Mouse (Mus musculus): ENCODE data around the gene D16Ertd472e. TPM values are rescaled to one million over a fixed set of nuclear protein-coding genes. Genes with fewer than 3 reads are reported as not detected.

D16Ertd472e gene
- polyA plus RNA-seq, 1 experiment from 2014 or later, result 10.3 TPM

- H3K27me3 ChIP-seq (replicated peaks; ENCODE audit: control insufficient read depth, insufficient read depth, low read length), result no peaks in the 10 kb centered on the region
- peak overlapping the region; percentile 82 for H3K27ac ChIP-seq (ENCODE audit: low read length)
- no peaks in the 10 kb centered on the region for H3K9me3 ChIP-seq (ENCODE audit: control insufficient read depth, low read length)
- peak overlapping the region; percentile 90 for H3K9ac ChIP-seq (replicated peaks; ENCODE audit: low read depth, low read length)
- H3K4me1 ChIP-seq (replicated peaks; ENCODE audit: control insufficient read depth, insufficient read depth, low read length), result peaks cover 19% of the 10 kb centered on the region
- H3K4me2 ChIP-seq (ENCODE audit: low read length), result peak overlapping the region; percentile 75
- ATAC-seq, result peak; percentile 78
- peak overlapping the region; percentile 89 for H3K4me3 ChIP-seq (replicated peaks; ENCODE audit: low read length)
- H3K36me3 ChIP-seq (ENCODE audit: control insufficient read depth, insufficient read depth), result no peaks in the 10 kb centered on the region
- under 1% methylated on average over 41 of the region's 41 CpGs for WGBS
Measured at GRCm38 (mm10) chr16:78575852-78576477, 543 bp downstream of the D16Ertd472e start.

DNA sequence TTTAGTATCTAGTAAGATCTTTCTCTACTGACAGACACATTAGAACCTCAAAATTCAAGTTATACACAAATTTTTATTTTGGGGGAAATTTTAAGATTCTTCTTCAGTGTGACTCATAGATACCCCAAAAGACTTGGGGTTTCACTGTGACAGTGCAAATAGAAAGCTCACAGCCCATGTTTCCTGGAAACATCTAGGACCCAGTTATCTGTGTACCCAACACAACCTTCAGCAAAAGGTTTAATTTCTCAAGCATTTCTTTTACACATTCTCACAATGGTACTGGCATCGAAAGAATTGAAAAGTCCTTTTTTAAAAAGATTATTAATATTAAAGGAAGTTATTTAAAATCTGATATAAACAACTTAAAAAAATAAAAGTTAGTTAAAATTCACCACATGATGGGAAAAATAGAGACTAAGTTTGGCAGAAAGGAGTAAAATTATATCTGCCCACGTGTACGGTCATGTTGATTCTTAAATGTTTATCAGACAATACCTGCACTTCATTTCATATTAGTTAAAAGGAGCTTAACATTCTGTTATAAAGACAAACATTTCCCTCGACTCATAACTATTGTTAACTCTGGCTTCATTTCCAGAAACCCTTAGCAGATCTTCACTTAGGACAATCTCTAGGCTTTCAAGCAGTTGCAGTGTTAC, 1.2 kb downstream of the D16Ertd472e start:
- no peaks in the 10 kb centered on the region for H3K27me3 ChIP-seq (replicated peaks; ENCODE audit: control insufficient read depth, insufficient read depth, low read length)
- H3K9ac ChIP-seq (replicated peaks; ENCODE audit: low read depth, low read length), result peak overlapping the region; percentile 90
- WGBS, result 35% methylated on average over 4 of the region's 4 CpGs
- H3K4me1 ChIP-seq (replicated peaks; ENCODE audit: control insufficient read depth, insufficient read depth, low read length), result peaks cover 19% of the 10 kb centered on the region
- ATAC-seq, result no peak
- no peaks in the 10 kb centered on the region for H3K36me3 ChIP-seq (ENCODE audit: control insufficient read depth, insufficient read depth)
- peak overlapping the region; percentile 82; the same call in 1 of the 2 replicates for H3K27ac ChIP-seq (ENCODE audit: low read length)
- peak overlapping the region; percentile 75 for H3K4me2 ChIP-seq (ENCODE audit: low read length)
- no peaks in the 10 kb centered on the region for H3K9me3 ChIP-seq (ENCODE audit: control insufficient read depth, low read length)
- peak overlapping the region; percentile 89 for H3K4me3 ChIP-seq (replicated peaks; ENCODE audit: low read length)

DNA sequence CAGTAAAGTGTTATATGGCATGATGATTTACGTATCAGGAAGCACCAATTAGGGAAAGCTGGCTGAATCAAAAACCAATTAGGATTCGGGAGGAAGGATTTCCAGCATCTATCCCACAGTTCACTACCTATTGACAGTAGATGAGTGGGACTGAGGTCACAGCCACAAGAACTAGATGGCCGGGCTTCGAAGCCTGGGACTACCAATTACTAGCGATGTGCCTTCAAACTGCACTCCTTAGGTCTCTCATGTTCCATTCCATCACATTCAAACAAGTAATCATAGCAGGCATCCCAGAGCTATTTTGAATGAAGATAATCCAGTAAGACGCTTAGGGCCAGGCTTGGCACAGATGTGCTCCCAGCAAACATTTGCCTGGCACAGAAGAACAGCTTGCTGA, 2.3 kb downstream of the D16Ertd472e start:
- H3K27ac ChIP-seq (ENCODE audit: low read length), result no peak overlapping the region
- H3K36me3 ChIP-seq (ENCODE audit: control insufficient read depth, insufficient read depth), result no peaks in the 10 kb centered on the region
- H3K4me1 ChIP-seq (replicated peaks; ENCODE audit: control insufficient read depth, insufficient read depth, low read length), result peaks cover 19% of the 10 kb centered on the region
- no peaks in the 10 kb centered on the region for H3K27me3 ChIP-seq (replicated peaks; ENCODE audit: control insufficient read depth, insufficient read depth, low read length)
- WGBS, result 17% methylated on average over 6 of the region's 6 CpGs
- H3K9me3 ChIP-seq (ENCODE audit: control insufficient read depth, low read length), result no peaks in the 10 kb centered on the region
- peak overlapping the region; percentile 48 for H3K4me2 ChIP-seq (ENCODE audit: low read length)
- peak overlapping the region; percentile 14 for H3K4me3 ChIP-seq (replicated peaks; ENCODE audit: low read length)
- no peak for ATAC-seq
- H3K9ac ChIP-seq (replicated peaks; ENCODE audit: low read depth, low read length), result 0 out of 2 replicates have a peak overlapping the region, but pooled peaks have one; percentile 7

GRCm38 (mm10) chr16:78573016-78573415, 3.5 kb downstream of the D16Ertd472e start:
- no peak for ATAC-seq
- 14% methylated on average over 4 of the region's 4 CpGs for WGBS
- no peaks in the 10 kb centered on the region for H3K36me3 ChIP-seq (ENCODE audit: control insufficient read depth, insufficient read depth)
- H3K27ac ChIP-seq (ENCODE audit: low read length), result no peak overlapping the region
- H3K9ac ChIP-seq (replicated peaks; ENCODE audit: low read depth, low read length), result no peak overlapping the region
- no peaks in the 10 kb centered on the region for H3K9me3 ChIP-seq (ENCODE audit: control insufficient read depth, low read length)
- H3K4me1 ChIP-seq (replicated peaks; ENCODE audit: control insufficient read depth, insufficient read depth, low read length), result peaks cover 19% of the 10 kb centered on the region
- H3K4me2 ChIP-seq (ENCODE audit: low read length), result no peak overlapping the region
- H3K4me3 ChIP-seq (replicated peaks; ENCODE audit: low read length), result no peak overlapping the region
- no peaks in the 10 kb centered on the region for H3K27me3 ChIP-seq (replicated peaks; ENCODE audit: control insufficient read depth, insufficient read depth, low read length)

GRCm38 (mm10) chr16:78564110-78564821, 12.2 kb downstream of the D16Ertd472e start:
- Histone ChIP-seq H3K4me2 (ENCODE audit: low read length) (no peak overlapping the region), H3K9me3 (ENCODE audit: control insufficient read depth, low read length) (no peaks in the 10 kb centered on the region), H3K27me3 (replicated peaks; ENCODE audit: control insufficient read depth, insufficient read depth, low read length) (no peaks in the 10 kb centered on the region), H3K4me1 (replicated peaks; ENCODE audit: control insufficient read depth, insufficient read depth, low read length) (no peaks in the 10 kb centered on the region), H3K9ac (replicated peaks; ENCODE audit: low read depth, low read length) (no peak overlapping the region), H3K4me3 (replicated peaks; ENCODE audit: low read length) (no peak overlapping the region), H3K36me3 (ENCODE audit: control insufficient read depth, insufficient read depth) (peaks cover 13% of the 10 kb centered on the region), H3K27ac (ENCODE audit: low read length) (no peak overlapping the region)
- WGBS, result 92% methylated on average over 13 of the region's 13 CpGs
- no peak for ATAC-seq

- WGBS, result 90% methylated on average over 15 of the region's 15 CpGs
- Histone ChIP-seq H3K4me1 (replicated peaks; ENCODE audit: control insufficient read depth, insufficient read depth, low read length) (no peaks in the 10 kb centered on the region), H3K9me3 (ENCODE audit: control insufficient read depth, low read length) (no peaks in the 10 kb centered on the region), H3K36me3 (ENCODE audit: control insufficient read depth, insufficient read depth) (peaks cover 13% of the 10 kb centered on the region), H3K4me2 (ENCODE audit: low read length) (no peak overlapping the region), H3K27ac (ENCODE audit: low read length) (no peak overlapping the region), H3K9ac (replicated peaks; ENCODE audit: low read depth, low read length) (no peak overlapping the region), H3K4me3 (replicated peaks; ENCODE audit: low read length) (no peak overlapping the region), H3K27me3 (replicated peaks; ENCODE audit: control insufficient read depth, insufficient read depth, low read length) (no peaks in the 10 kb centered on the region)
- no peak for ATAC-seq
Measured at GRCm38 (mm10) chr16:78563093-78563971, 13.2 kb downstream of the D16Ertd472e start.

GRCm38 (mm10) chr16:78560627-78561026, 15.9 kb downstream of the D16Ertd472e start:
- 76% methylated on average over 5 of the region's 5 CpGs for WGBS
- Histone ChIP-seq H3K27ac (ENCODE audit: low read length) (no peak overlapping the region), H3K36me3 (ENCODE audit: control insufficient read depth, insufficient read depth) (peaks cover 17% of the 10 kb centered on the region), H3K4me3 (replicated peaks; ENCODE audit: low read length) (no peak overlapping the region), H3K9ac (replicated peaks; ENCODE audit: low read depth, low read length) (no peak overlapping the region), H3K27me3 (replicated peaks; ENCODE audit: control insufficient read depth, insufficient read depth, low read length) (no peaks in the 10 kb centered on the region), H3K9me3 (ENCODE audit: control insufficient read depth, low read length) (no peaks in the 10 kb centered on the region), H3K4me2 (ENCODE audit: low read length) (no peak overlapping the region), H3K4me1 (replicated peaks; ENCODE audit: control insufficient read depth, insufficient read depth, low read length) (no peaks in the 10 kb centered on the region)
- no peak for ATAC-seq

- Histone ChIP-seq H3K27ac (ENCODE audit: low read length) (no peak overlapping the region), H3K4me2 (ENCODE audit: low read length) (no peak overlapping the region), H3K4me1 (replicated peaks; ENCODE audit: control insufficient read depth, insufficient read depth, low read length) (no peaks in the 10 kb centered on the region), H3K27me3 (replicated peaks; ENCODE audit: control insufficient read depth, insufficient read depth, low read length) (no peaks in the 10 kb centered on the region), H3K4me3 (replicated peaks; ENCODE audit: low read length) (no peak overlapping the region), H3K9me3 (ENCODE audit: control insufficient read depth, low read length) (no peaks in the 10 kb centered on the region), H3K36me3 (ENCODE audit: control insufficient read depth, insufficient read depth) (peaks cover 13% of the 10 kb centered on the region), H3K9ac (replicated peaks; ENCODE audit: low read depth, low read length) (no peak overlapping the region)
- WGBS, result 97% methylated on average over 15 of the region's 15 CpGs
- ATAC-seq, result no peak
Measured at GRCm38 (mm10) chr16:78560063-78560462, 16.4 kb downstream of the D16Ertd472e start.

Measured in forebrain, embryonic 16.5 days (tissue).